Mouse (Mus musculus): ENCODE data around the gene Kdelr3.

- TF ChIP-seq POLR2A (IDR thresholded peaks at IDR 0.05; ENCODE audit: insufficient read depth, low read depth, low read length) (no peak), EP300 (IDR thresholded peaks at IDR 0.05; ENCODE audit: insufficient read depth, low read depth, low read length) (no peak)
Observed at GRCm38 (mm10) chr15:79545921-79546399, 29.7 kb downstream of the Kdelr3 start.

Data from heart, adult 2 months (tissue).